Mouse (Mus musculus) stomach, embryonic 14.5 days (tissue): ENCODE measurements around the gene Tff3. TPM values are rescaled to one million over a fixed set of nuclear protein-coding genes. Genes with fewer than 3 reads are reported as not detected.
A peak's percentile ranks its signal among the peaks of the same experiment; 100 is the strongest.

ENCODE experiments used
- ATAC-seq: fragments of 200-750 bp; cut with Nextera tagmentation; 2 replicates; pipeline ENCODE4 v1.8.0; 2017; ENCODE audit warnings: low read depth, moderate TSS enrichment; ENCODE audit not compliant: insufficient number of reproducible peaks, insufficient read depth, low FRiP score
- H3K27ac ChIP-seq: fragments of 300-500 bp; sonication (generic); 2 replicates; pipeline ENCODE4 v1.5.1; 2014; ENCODE audit warnings: mild to moderate bottlenecking, low read length, moderate library complexity, mixed read lengths
- H3K27me3 ChIP-seq: fragments of 300-500 bp; sonication (generic); 2 replicates; pipeline ENCODE4 v1.6.1; 2014; ENCODE audit warnings: low read length, control low read depth, mixed read lengths; ENCODE audit not compliant: control insufficient read depth, insufficient read depth
- H3K36me3 ChIP-seq: fragments of 300-500 bp; sonication (generic); 2 replicates; pipeline ENCODE4 v1.6.1; 2014; ENCODE audit warnings: mild to moderate bottlenecking, control low read depth, low read length, moderate library complexity, mixed read lengths; ENCODE audit not compliant: control insufficient read depth, insufficient read depth
- H3K4me1 ChIP-seq: fragments of 300-500 bp; sonication (generic); 2 replicates; pipeline ENCODE4 v1.6.1; 2014; ENCODE audit warnings: low read length, control low read depth, mixed read lengths; ENCODE audit not compliant: control insufficient read depth, insufficient read depth
- H3K4me2 ChIP-seq: fragments of 300-500 bp; sonication (generic); replicated peaks from 2 replicates; pipeline ENCODE4 v1.6.1; 2014; ENCODE audit warnings: low read depth, low read length, control low read depth
- H3K4me3 ChIP-seq: fragments of 300-500 bp; sonication (generic); 2 replicates; pipeline ENCODE4 v1.5.1; 2014; ENCODE audit warnings: low read depth, low read length, control low read depth
- H3K9ac ChIP-seq: fragments of 300-500 bp; sonication (generic); replicated peaks from 2 replicates; pipeline ENCODE4 v1.6.1; 2014; ENCODE audit warnings: low read depth, mild to moderate bottlenecking, control low read depth, low read length, moderate library complexity, mixed read lengths
- H3K9me3 ChIP-seq: fragments of 300-500 bp; sonication (generic); 2 replicates; pipeline ENCODE4 v1.6.1; 2016; ENCODE audit warnings: low read depth, low read length, control low read depth; ENCODE audit not compliant: control insufficient read depth
- WGBS: fragments of 180-500 bp; shearing (Covaris S2); extraction: QIAGEN DNeasy Blood & Tissue Kit; methylation state at CpG from one replicate; pipeline ENCODE4 v1.1.7; 2014; 5-methylcytosine and 5-hydroxymethylcytosine counted together
- polyA plus RNA-seq: library from polyadenylated mRNA; unstranded; fragments of >200 nt; fragmentation: Nextera tagmentation; extraction: Ambion mirVana; gene quantifications from 2 replicates; pipeline ENCODE4 v1.2.1, GENCODE M21; 2014

The Tff3 gene
- polyA plus RNA-seq, result 21.9 and 22.6 TPM in 2 replicates

GRCm38 (mm10) chr17:31129452-31129851, at the start of gene Tff3:
Gene Tff3, minus strand, starts transcription at chr17:31129646.
- Histone ChIP-seq H3K36me3 (no peaks in the 10 kb centered on the region), H3K4me2 (no peak within 1 kb of the TSS), H3K4me3 (no peak within 1 kb of the TSS), H3K9me3 (no peaks in the 10 kb centered on the region), H3K27me3 (no peaks in the 10 kb centered on the region), H3K27ac (no peak within 1 kb of the TSS), H3K4me1 (no peaks in the 10 kb centered on the region; the same call in 1 of the 2 replicates), H3K9ac (no peak within 1 kb of the TSS)
- 26% methylated on average over 2 of the region's 2 CpGs for WGBS
- 0 out of 2 replicates have a peak, but pooled peaks have one; percentile 33 for ATAC-seq

GRCm38 (mm10) chr17:31176321-31176720, 46.9 kb upstream of the Tff3 start:
- Histone ChIP-seq H3K9me3 (no peaks in the 10 kb centered on the region), H3K9ac (no peak overlapping the region), H3K36me3 (no peaks in the 10 kb centered on the region), H3K27ac (no peak overlapping the region), H3K4me3 (no peak overlapping the region), H3K4me1 (no peaks in the 10 kb centered on the region), H3K27me3 (no peaks in the 10 kb centered on the region), H3K4me2 (no peak overlapping the region)
- no peak for ATAC-seq
- WGBS, result 93% methylated on average over 4 of the region's 4 CpGs

GRCm38 (mm10) chr17:31169796-31170195, 40.4 kb upstream of the Tff3 start:
- WGBS, result 61% methylated on average over 5 of the region's 5 CpGs
- H3K9ac ChIP-seq, result no peak overlapping the region
- no peaks in the 10 kb centered on the region for H3K9me3 ChIP-seq
- ATAC-seq, result peak; percentile 89
- no peak overlapping the region for H3K4me3 ChIP-seq
- 0 out of 2 replicates have a peak, but pooled peaks cover 3% of the 10 kb centered on the region for H3K4me1 ChIP-seq
- H3K36me3 ChIP-seq, result no peaks in the 10 kb centered on the region
- H3K4me2 ChIP-seq, result no peak overlapping the region
- peak overlapping the region; percentile 59; the same call in 1 of the 2 replicates for H3K27ac ChIP-seq
- H3K27me3 ChIP-seq, result no peaks in the 10 kb centered on the region

GRCm38 (mm10) chr17:31165127-31165526, 35.7 kb upstream of the Tff3 start, which contains the start of gene Tff1:
Gene Tff1, minus strand, starts transcription at chr17:31165277.
- ATAC-seq, result no peak
- Histone ChIP-seq H3K4me2 (no peak within 1 kb of the TSS), H3K27me3 (no peaks in the 10 kb centered on the region), H3K4me3 (no peak within 1 kb of the TSS), H3K36me3 (no peaks in the 10 kb centered on the region), H3K9ac (no peak within 1 kb of the TSS), H3K27ac (no peak within 1 kb of the TSS), H3K4me1 (0 out of 2 replicates have a peak, but pooled peaks cover 3% of the 10 kb centered on the region), H3K9me3 (no peaks in the 10 kb centered on the region)
- 75% methylated on average over 6 of the region's 6 CpGs for WGBS

GRCm38 (mm10) chr17:31163821-31164220, 34.4 kb upstream of the Tff3 start:
- Histone ChIP-seq H3K9me3 (no peaks in the 10 kb centered on the region), H3K27me3 (no peaks in the 10 kb centered on the region), H3K4me3 (no peak overlapping the region), H3K27ac (no peak overlapping the region), H3K9ac (no peak overlapping the region), H3K4me2 (no peak overlapping the region), H3K4me1 (0 out of 2 replicates have a peak, but pooled peaks cover 3% of the 10 kb centered on the region), H3K36me3 (no peaks in the 10 kb centered on the region)
- no peak for ATAC-seq
- WGBS, result 68% methylated on average over 2 of the region's 2 CpGs

- WGBS, result 89% methylated on average over 12 of the region's 12 CpGs
- no peaks in the 10 kb centered on the region for H3K36me3 ChIP-seq
- no peak overlapping the region for H3K4me2 ChIP-seq
- no peaks in the 10 kb centered on the region for H3K4me1 ChIP-seq
- no peak for ATAC-seq
- H3K4me3 ChIP-seq, result no peak overlapping the region
- no peak overlapping the region for H3K27ac ChIP-seq
- no peaks in the 10 kb centered on the region for H3K9me3 ChIP-seq
- no peak overlapping the region for H3K9ac ChIP-seq
- H3K27me3 ChIP-seq, result no peaks in the 10 kb centered on the region
Measured at GRCm38 (mm10) chr17:31162607-31163006, 33.2 kb upstream of the Tff3 start.

- H3K9ac ChIP-seq, result no peak overlapping the region
- no peaks in the 10 kb centered on the region for H3K9me3 ChIP-seq
- WGBS, result 84% methylated on average over 4 of the region's 4 CpGs
- no peaks in the 10 kb centered on the region for H3K36me3 ChIP-seq
- no peak overlapping the region for H3K4me3 ChIP-seq
- H3K4me2 ChIP-seq, result no peak overlapping the region
- no peak for ATAC-seq
- no peak overlapping the region for H3K27ac ChIP-seq
- H3K4me1 ChIP-seq, result no peaks in the 10 kb centered on the region
- H3K27me3 ChIP-seq, result no peaks in the 10 kb centered on the region
Measured at GRCm38 (mm10) chr17:31160291-31160690, 30.8 kb upstream of the Tff3 start.

- no peak for ATAC-seq
- no peaks in the 10 kb centered on the region for H3K27me3 ChIP-seq
- H3K27ac ChIP-seq, result no peak overlapping the region
- no peaks in the 10 kb centered on the region for H3K9me3 ChIP-seq
- WGBS, result 74% methylated on average over 6 of the region's 6 CpGs
- H3K4me2 ChIP-seq, result no peak overlapping the region
- H3K36me3 ChIP-seq, result no peaks in the 10 kb centered on the region
- no peak overlapping the region for H3K9ac ChIP-seq
- no peak overlapping the region for H3K4me3 ChIP-seq
- H3K4me1 ChIP-seq, result no peaks in the 10 kb centered on the region
Measured at GRCm38 (mm10) chr17:31157921-31158320, 28.5 kb upstream of the Tff3 start.

GRCm38 (mm10) chr17:31153785-31154184, 24.3 kb upstream of the Tff3 start:
- ATAC-seq, result no peak
- H3K4me3 ChIP-seq, result no peak overlapping the region
- H3K36me3 ChIP-seq, result no peaks in the 10 kb centered on the region
- H3K4me1 ChIP-seq, result no peaks in the 10 kb centered on the region
- H3K9ac ChIP-seq, result no peak overlapping the region
- WGBS, result 64% methylated on average over 8 of the region's 8 CpGs
- H3K9me3 ChIP-seq, result no peaks in the 10 kb centered on the region
- no peaks in the 10 kb centered on the region for H3K27me3 ChIP-seq
- H3K4me2 ChIP-seq, result no peak overlapping the region
- no peak overlapping the region for H3K27ac ChIP-seq
